Mouse (Mus musculus) urinary bladder, adult 18-20 months (tissue): Measurements from ENCODE around the gene Pde4b.

Source experiments
- DNase-seq, 2 experiments: peaks; one replicate each; pipeline ENCODE4 v3.0.0; 2022; ENCODE audit warnings: low spot score in 2 of 2, mixed read lengths in 2 of 2

Pde4b gene

DNA sequence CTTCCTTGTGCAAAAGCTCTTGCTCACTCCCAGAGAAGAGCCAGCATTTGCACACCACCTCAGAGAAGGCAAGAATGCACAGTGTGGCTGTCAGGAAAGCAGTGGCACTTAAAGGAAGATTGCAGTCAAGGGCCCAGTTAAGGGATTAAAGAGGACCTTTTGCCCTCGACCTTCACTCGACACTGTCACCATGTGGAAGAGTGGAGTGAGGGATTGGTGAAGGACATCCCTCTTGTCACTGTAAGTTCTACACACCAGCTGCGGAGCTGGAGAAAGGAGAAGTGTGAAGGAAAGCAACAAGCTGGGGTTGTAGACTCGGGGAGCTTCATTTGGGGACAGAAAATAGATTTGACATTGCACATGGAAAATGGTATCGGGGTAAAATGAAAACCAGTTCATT lies 89.9 kb downstream of the Pde4b start:
- DNase-seq: no peak

DNA sequence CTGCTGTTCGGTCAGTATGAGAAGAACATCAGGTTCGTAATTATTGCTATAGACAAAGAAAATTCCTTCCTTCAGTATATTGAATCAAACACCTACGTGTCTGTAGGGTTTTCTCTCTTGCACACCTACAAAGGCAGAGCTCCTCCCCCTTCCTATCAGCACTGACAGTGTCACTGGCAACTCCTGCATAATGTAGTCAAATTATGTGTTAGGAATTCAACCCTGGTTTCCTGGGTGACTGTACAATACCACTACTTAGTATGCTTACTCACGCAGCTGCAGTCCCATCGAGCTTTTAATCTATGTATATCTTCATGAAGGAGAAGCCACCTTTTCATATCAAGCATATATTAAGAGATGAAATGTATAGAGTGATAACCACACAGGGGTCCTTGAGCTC lies 99.5 kb downstream of the Pde4b start:
- DNase-seq: no peak

DNA sequence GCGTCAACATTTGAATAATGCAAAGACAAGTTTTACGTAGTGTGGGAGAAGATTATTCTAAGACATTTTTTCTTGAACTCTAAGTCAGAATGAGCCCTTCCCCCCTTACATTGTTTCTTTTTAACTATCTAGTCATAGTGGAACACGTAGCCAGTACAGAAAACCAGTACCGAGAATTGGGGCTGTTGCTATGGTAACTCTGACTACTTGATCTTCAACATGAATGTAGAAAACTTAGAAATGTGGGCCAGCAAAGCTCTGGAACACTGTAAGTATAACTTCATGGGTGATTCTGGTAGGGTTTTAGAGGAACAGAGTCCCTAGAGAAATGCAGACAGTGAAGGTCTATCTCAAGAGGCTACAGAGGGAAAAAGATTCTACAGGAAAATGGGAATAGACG lies 110.4 kb downstream of the Pde4b start:
- no peak for DNase-seq

DNA sequence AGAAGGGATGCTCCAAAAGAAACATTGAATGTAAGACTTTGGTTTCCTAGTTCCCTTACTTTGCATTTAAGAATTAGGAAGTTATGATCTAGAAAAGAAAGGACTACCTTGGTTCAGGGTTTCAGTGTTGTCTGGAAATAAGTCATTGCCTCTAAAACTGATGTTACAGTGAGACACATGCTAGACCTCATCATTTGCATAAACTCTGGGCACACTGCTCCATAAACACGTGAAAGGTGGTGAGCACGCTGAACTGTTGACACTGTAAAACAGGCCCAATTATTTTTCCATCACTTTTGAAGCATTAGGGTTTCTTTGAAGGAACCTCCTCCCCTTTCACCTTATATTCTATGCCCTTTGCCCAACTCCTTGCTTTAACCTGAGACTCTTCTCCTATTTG lies 122.4 kb downstream of the Pde4b start:
- no peak for DNase-seq

DNA sequence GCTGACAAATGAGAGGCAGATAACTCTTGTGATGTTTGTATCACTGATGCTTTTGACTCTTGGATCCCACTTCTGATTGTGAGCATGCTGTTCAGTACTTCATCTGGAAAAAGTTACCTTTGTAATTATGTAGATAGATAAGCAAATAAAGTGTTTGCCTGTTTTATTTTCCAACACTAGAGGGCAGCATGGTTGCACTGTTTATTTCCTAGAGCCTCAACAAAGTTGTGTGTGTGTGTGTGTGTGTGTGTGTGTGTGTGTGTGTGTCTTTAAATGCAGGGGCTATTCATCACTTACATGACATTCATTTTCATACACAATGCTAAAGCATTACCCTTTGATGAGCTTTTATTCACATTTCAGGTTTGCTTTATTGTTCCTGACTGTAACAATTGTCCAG lies 139.4 kb downstream of the Pde4b start:
- DNase-seq: no peak

DNA sequence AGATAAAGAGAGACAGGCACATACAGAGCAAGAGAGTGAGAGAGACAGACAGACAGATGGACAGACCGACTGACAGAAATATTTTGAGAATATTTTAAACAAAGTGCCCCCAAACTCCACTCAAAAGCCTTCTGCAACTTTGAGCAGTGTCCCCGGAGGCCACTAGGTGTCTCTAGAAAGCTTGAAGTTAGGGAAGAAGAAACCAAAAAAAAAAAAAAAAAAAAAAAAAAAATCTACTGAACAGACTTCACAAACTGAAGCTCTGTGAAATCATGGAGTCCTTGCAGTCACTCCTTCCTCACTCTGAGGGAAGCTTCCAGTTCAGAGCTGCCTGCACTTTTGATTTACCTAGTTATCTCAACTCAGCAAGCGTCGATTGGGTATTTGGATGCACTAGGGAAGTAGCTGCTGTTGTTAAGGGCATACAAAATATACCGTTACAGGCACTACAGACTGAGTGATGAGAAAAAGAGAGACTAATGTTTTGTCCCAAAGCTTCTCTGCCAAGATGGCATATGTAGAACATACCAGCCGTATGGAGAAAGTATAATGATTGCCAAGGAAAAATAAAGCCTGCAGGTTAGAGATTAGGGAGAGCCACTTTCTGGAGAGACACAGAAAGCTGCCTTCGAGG lies 141.7 kb downstream of the Pde4b start:
- DNase-seq: peak in 1 of 2 experiments; percentile 5

DNA sequence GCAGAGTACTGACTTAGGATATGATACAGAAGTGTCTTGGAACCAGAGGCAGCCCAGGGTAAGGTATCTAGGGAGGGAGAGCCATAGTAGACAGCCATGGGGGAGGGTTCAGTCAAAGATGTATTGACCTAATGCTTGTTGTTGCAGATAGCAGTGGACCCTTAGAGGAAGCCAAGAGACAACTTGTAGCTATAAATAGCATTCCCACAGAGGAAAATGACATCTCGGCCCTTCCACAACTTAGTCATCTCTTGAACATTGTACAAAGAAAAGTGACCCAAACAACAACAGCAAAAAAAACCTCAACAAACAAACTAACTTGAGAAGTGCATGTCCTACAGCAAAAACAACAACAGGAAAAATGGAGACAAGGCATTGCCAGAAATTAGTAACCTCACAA lies 143.6 kb downstream of the Pde4b start:
- DNase-seq: no peak

DNA sequence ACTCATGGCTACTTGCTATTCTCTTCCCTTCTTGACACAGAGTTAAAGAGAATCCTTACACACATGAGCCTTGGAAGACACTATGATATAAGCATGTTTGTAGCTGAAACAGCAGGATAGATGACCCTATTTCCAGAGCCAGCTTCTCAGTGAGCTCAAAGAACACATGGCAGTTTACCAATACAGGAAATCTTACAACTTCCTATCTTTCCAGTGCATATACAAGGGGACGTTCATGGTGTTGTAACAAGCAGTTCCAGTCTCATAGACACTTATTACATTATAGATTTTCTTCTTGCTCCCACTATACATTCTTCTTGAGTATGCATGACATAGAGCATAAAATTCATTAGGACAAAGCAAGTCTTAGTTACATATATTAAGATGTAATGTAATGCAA lies 146.3 kb downstream of the Pde4b start:
- no peak for DNase-seq

DNA sequence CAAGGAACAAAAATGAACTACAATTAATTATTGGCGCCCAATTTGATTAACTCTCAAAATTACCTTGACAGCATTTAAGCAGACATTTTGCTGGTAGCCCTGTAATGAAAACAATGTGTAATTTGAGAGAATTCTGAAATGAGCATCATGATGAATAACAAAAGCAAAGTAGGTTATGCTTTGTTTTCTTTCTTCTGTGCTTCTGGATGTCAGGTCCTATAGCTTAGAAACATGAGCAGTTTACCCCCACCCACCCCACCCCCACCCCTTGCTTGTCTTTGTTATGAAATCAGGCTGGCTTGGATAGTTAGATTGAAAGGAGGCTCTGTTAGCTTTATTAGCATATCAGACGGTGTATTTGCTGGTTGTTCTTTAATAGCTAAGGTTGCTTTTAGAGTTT lies 147.8 kb downstream of the Pde4b start:
- no peak for DNase-seq

DNA sequence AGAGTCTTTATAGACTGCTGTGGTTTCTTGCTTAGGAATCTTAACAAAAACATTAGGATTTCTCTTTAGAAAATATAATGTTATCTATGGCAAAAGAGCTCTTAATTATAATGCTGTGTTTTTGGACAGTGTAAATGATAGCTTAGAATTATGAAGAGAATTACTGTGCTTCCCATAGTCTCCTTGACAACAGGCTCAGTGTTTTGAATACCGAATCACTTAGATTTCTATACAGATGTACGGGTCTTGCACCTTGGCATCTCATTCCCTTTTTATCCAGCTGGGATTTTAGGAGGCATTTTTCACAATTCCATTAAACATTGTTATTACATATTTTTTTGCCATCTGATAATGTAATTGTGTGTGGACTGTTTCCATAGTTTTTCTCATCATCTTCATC lies 151.8 kb downstream of the Pde4b start:
- DNase-seq: no peak

DNA sequence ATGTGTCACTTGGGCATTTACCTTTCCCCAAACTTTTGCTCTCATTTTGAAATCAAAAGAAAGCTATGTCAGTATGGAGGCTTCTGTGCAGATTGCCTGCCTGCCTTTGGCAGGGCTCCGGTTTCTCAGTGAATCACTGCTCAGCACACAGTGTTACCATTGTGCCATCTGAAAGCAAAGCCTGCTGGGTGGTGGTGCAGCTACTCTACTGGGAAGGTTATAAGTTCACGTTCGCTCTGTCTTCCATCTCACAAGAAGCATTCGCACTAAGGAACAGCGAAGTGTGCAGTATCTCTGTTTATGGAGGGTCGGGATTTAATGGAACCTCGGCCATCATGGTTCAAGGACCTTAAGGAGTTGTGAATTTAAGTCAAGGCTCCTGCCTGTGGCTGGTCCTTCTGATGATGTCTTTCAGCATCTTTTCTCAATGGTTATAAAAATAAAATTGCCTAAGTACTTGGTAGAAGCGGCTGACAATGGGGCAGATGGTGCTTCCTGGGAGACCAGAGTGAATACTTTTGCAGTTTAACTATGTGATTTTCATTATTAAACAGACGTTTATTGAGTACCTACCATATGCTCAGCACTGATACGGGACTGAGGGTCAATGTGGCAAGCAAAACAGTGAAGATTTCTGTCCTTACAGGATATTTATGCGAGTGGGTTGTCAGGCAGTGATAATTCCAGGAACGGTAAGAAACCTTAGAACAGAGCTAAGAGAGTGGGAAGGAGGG lies 152.5 kb downstream of the Pde4b start:
- DNase-seq: no peak

DNA sequence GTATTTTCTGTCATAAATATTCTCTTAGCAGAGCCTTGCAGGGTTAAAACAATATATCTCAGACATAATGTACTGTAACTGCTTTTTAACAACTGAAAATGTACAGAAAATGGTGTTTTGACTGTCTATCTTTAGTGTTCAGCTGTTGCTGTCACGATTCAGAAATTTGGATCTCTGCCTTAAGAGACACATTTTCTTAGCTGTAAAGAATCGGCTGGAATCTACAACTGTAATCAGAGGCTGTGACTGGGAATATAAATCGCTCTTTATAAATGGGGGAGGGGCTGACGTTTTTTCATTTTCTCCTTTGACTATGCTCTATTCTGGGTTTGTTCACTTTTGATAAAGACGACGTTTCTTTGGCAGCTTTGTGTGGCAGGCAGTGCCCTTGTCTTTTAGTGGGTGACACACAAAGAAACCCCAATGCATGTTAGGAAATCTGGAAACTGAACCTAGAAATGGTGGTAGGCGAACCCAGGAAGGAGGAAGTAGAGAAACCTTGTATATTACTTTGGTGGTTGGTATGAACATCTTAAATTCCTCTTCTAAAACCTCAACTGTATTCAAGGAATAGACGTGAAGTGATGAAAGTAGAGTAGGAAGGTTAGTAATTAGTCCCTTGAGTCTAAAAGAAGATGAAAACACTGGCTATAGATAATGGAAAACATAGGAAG lies 153.5 kb downstream of the Pde4b start:
- no peak for DNase-seq

DNA sequence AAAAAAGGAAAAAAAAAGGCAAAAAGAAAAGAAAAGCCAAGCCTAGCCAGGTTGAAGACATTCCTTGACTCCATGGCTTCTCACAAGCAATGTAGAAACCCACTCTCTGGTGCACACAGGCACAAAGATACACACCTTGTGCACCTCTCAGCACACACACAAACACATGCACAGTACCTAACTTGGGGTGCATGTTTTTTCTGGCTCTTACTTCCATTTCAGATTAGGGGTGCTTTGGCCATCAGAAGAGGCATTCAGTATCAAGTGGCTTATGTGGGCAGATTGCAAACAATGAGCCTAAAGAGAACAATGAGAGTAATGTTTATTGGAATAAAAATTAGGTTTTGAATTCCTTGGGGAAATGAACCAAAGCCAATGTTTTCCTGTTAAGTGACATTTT lies 166.7 kb downstream of the Pde4b start:
- no peak for DNase-seq

DNA sequence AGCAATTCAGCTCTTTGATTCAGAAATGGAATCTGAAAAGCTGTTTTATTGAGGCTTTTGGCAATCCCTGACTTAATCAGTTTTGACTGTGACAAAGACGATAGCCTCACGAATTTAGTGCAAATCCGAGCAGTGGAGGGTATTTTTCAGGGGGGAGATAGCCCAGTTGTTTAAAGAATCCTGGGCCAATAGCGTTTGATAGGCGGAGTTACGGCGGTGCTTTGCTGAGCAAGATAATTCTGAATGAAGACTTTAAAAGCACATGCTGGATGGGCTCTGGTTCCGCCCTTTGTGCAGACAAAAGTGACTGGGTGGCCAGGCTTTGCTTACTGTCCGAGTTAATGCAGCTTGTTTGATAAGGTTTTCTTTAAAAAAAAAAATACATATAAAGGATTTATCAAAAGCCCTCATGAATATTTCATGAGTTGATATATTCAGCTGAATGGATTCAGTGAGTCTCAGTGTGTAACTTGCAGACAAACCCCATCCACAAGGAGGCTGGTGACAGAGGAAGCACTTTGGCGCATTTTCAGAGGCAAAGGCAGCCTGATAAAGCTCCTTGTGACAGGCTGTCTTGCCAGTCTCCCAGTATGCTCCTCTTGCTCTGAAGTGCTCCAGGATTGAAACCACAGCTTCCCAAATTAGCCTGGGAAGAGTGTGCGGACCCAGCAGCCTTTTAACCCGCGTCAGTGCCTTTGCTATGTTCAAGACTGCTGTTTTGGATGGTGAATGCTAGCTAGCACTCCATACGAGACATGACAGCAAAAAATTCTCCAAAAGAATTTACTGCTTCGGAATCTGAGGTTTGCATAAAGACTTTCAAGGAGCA lies 167.3 kb downstream of the Pde4b start:
- no peak for DNase-seq

DNA sequence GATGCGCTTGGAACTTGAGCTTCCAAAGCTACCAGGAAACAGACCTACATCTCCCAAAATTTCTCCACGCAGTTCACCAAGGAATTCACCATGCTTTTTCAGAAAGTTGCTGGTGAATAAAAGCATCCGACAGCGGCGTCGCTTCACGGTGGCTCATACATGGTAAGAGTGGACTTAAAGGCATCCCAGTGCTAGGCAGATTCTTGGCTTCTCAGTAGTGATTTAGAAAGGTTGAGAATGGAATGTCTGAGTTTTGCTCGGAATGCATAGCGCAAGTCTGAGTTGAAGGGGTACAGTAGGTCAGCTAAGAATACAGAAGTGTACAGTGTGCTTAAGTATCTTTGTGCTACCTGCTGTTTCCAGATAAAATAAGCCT lies 167.9 kb downstream of the Pde4b start:
- no peak for DNase-seq

DNA sequence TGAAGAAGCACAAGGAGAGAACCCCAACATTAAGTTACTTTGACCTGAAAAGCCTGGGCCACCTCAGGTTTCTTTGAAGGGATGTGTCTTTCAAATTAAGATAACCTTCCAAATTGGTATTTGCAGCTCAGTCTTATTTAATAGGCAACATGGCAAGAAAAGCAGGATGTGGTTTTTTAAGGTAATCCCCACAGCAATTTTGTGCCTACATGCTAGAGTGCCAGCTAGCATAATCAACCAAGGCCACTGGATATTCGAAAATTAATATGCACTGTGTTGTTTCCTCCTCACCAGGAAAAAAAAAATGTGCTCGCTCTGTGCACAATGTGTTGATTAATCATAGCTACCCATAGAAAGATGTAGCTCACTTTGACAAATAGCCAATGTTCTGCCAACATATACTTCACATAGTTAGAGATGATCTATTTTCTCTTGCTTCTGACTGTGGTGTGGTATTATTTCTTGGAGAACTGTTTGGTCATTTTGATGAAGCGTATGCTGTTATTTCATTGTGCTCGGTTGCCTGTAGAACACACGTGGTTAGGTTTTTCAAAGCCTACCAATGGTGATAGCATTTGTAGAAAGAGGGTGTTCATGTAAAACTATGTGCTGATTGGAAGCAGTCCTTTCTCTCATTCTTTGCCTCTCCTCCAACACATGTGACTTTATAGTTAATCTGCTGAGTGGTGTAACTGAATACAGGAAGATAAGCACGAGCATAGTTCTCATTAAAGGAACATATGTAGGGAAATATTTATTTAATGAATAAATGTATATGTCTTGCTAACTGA lies 169.0 kb downstream of the Pde4b start:
- no peak for DNase-seq

DNA sequence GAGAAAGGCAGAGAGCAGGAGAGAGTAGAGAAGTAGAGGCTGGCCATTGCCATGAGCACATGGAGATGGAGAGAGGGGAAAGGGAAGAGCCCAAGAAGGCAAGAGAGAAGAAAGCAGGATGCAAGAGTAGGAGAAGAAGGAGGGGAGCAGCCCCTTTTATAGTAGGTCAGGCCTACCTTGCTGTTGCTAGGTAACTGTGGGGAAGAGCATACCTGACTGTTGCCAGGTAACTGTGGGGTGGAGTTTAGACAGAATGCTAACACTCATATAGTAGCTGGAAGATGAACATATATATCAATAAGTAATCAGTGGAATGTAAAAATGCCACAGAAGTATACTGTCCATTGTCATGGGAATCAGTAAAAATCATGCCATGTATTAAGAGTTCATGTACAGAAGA lies 172.9 kb downstream of the Pde4b start:
- no peak for DNase-seq

DNA sequence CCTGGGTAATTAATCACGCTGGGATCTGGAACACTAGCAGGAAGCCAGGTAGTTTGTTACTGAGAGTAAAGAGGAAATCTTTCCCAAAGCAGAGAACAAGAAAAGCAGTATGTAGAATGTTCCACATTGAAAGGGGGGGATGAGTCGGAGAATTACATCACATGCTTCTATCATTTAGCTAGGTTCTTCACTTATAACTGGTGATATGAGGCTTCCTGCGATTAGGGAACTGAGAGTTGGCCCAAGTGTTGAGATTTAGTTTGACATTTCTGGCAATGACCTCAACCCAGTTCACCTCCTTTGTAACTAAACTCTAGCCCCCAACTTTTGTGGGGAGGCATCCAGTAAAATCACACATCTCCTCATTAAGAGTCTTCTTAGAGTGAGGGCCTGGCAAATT lies 185.0 kb downstream of the Pde4b start:
- DNase-seq: no peak

DNA sequence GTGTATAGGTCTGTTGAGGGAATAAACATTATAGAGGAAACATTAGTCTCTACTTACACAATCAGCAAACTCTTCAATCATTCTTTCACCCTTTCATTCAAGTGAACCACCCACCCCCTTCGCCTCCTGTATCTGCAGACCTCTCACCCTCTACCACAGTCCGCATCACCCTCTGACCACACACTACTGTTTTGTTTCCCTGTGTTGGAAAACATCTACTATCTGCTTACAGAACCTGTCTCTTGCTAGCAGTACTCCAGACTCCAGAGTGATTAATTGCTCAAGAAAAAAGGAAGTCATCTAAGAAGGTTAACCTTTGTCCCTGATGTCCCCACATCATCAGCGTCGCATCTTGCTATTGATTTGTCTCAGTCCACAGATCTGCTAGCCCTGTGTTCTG lies 185.4 kb downstream of the Pde4b start:
- no peak for DNase-seq

DNA sequence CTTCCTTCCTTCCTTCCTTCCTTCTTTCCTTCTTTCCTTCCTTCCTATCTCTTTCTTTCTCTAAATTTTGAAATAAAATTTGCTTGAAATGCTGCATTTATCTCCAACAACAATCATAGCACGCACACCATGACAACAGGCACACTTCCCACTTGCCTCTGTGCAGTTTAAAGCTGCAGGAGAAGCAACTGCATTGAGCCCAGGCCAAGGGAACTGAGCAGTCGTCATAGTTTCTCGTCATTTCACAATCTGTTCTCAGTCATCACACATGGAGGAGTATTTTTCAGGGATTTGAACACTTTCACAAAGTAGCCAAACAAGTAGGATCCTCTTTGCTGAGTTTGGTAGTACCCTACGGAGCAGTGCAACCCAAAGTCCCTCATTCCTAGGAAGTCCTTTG lies 188.4 kb downstream of the Pde4b start:
- DNase-seq: no peak

DNA sequence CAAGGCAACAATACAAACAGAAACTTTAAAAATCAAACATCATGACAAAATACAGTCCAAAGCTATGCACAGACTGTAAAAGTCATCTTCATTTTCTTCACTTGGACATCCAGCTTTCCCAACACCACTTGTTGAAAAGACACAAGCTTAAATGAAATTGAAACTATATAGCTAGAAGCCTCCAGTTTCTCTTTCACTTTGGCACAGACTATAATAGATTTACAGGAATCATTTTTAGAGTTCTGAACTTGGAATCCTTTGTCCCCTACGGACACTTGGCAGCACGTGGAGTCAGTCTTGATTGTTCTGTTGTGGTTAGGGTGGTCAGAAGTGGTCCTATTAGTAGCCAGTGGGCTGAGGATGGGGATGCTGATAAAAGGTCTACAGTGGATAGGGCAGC lies 191.6 kb downstream of the Pde4b start:
- DNase-seq: no peak

DNA sequence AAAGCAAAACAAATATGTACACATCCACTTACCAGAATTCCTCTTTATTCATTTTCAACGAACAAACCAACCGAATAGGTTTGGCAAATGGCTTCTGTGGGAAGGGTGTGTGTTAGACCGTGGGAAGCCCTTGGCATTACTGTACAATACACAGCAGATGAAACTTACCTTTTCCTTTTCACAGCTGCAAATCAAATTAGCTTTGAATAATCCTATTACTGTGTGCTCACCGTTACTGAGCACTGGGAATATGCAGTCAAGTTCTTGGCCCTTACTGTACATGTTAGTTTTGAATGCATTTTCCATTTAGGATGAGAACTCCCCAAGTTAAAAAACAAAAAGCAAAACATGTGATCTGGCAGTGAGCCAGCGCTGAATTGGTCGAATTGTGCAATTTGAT lies 199.8 kb downstream of the Pde4b start:
- no peak for DNase-seq
